Mouse (Mus musculus) lung, embryonic 14.5 days (tissue): ENCODE measurements at regions not wholly inside any gene's neighbourhood (a gene's known extent, or its start where the extent isn't known, plus 50 kb on each side); places are given as distances from the start of the nearest gene placed in this dataset.
A peak's percentile ranks its signal among the peaks of the same experiment; 100 is the strongest.

Source experiments
- ATAC-seq: fragments of 200-750 bp; cut with Nextera tagmentation; 2 replicates; pipeline ENCODE4 v1.8.0; 2017; ENCODE audit warnings: mild to moderate bottlenecking, moderate TSS enrichment, moderate library complexity; ENCODE audit not compliant: insufficient read depth
- DNase-seq: peaks from one replicate; pipeline ENCODE4 v3.0.0-alpha.2; 2015
- H3K27ac ChIP-seq: fragments of 300-500 bp; sonication (generic); 2 replicates; pipeline ENCODE4 v1.5.1; 2014; ENCODE audit warnings: low read depth, mild to moderate bottlenecking, moderate library complexity
- H3K27me3 ChIP-seq: fragments of 300-500 bp; sonication (generic); 2 replicates; pipeline ENCODE4 v1.6.1; 2014; ENCODE audit warnings: low read length, control low read depth; ENCODE audit not compliant: insufficient read depth
- H3K36me3 ChIP-seq: fragments of 300-500 bp; sonication (generic); 2 replicates; pipeline ENCODE4 v1.6.1; 2014; ENCODE audit warnings: control low read depth; ENCODE audit not compliant: insufficient read depth
- H3K4me1 ChIP-seq: fragments of 300-500 bp; sonication (generic); 2 replicates; pipeline ENCODE4 v1.6.1; 2014; ENCODE audit warnings: antibody characterized with exemption, control low read depth; ENCODE audit not compliant: insufficient read depth
- H3K4me2 ChIP-seq: fragments of 300-500 bp; sonication (generic); 2 replicates; pipeline ENCODE4 v1.6.1; 2014; ENCODE audit warnings: mild to moderate bottlenecking
- H3K4me3 ChIP-seq: fragments of 300-500 bp; sonication (generic); 2 replicates; pipeline ENCODE4 v1.5.1; 2014; ENCODE audit warnings: low read depth, low read length
- H3K9ac ChIP-seq: fragments of 300-500 bp; sonication (generic); 2 replicates; pipeline ENCODE4 v1.6.1; 2014
- H3K9me3 ChIP-seq: fragments of 300-500 bp; sonication (generic); 2 replicates; pipeline ENCODE4 v1.6.1; 2016; ENCODE audit warnings: low read depth, low read length, control low read depth
- CTCF ChIP-seq: IDR thresholded peaks from 2 replicates; pipeline ENCODE4 v1.5.1; 2016; ENCODE audit warnings: antibody characterized with exemption, low read depth
- WGBS: fragments of 180-500 bp; shearing (Covaris S2); extraction: QIAGEN DNeasy Blood & Tissue Kit; methylation state at CpG from one replicate; pipeline ENCODE4 v1.1.7; 2014; 5-methylcytosine and 5-hydroxymethylcytosine counted together

DNA sequence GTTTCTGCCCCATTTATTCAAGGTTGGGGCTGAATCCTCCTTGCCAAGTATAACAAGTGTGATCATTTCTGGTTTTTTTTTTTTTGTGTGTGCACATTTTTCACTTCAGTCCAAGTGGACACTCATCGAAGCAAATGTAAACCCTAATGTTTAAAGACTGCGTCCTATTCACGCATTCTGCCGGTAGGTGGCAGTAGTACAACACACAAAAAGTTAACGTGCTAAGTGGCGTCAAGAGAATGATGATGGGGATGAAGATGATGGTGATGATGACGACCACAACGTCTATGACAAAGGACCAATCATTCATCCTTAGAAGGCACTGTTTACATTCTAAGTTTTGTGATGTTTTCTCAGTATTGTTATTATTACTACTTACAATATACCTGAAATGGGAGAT is 164.3 kb upstream of the Sel1l start:
- Histone ChIP-seq H3K36me3 (no peaks in the 10 kb centered on the region), H3K9ac (no peak overlapping the region), H3K27me3 (no peaks in the 10 kb centered on the region), H3K9me3 (no peaks in the 10 kb centered on the region), H3K4me3 (no peak overlapping the region), H3K4me1 (no peaks in the 10 kb centered on the region), H3K4me2 (no peak overlapping the region), H3K27ac (no peak overlapping the region)
- ATAC-seq (no peak), DNase-seq (peak; percentile 85)
- WGBS = 7% methylated on average over 8 of the region's 8 CpGs
- TF ChIP-seq CTCF = peak; percentile 85

DNA sequence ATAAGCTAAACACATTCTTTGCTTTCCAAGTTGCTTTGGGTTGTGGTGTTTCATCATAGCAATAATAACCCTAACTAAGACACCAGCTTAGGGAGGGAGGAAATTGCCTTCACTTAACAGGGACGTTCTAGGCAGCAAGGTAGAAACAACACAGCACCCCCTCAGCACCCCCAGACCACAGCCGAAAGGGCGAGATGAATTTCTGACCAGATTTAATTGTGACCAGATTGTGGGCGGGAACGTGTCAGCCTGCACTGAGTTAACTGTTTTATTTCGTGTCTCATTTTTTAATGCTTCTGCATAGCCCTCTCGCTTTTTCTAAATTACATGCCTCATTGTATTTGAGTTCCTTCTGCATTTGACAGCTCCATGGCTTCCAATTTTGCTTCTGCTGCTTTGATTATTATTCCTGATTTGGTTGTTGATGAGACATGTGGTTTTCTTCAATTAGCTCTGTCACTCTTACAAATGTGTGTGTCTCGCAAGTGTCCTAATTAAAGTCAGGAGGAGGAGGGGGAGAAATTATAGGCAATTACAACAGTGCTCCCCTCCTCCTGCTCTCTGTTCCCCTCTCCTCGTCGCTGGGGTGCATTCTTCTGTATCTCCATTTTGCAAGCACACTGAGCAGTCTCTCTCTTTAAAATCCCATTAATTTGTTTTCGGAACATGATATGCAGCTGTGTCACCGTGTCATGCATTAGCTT is 155.6 kb upstream of the Sel1l start:
- no peak overlapping the region for H3K9ac ChIP-seq
- no peaks in the 10 kb centered on the region for H3K27me3 ChIP-seq
- no peak for TF ChIP-seq CTCF
- H3K4me2 ChIP-seq = no peak overlapping the region
- ATAC-seq = no peak
- no peaks in the 10 kb centered on the region for H3K4me1 ChIP-seq
- 62% methylated on average over 12 of the region's 12 CpGs for WGBS
- DNase-seq = no peak
- no peak overlapping the region for H3K4me3 ChIP-seq
- no peaks in the 10 kb centered on the region for H3K9me3 ChIP-seq
- no peak overlapping the region for H3K27ac ChIP-seq
- no peaks in the 10 kb centered on the region for H3K36me3 ChIP-seq

GRCm38 (mm10) chr12:91999031-91999430 is 150.1 kb upstream of the Sel1l start:
- Histone ChIP-seq H3K36me3 (no peaks in the 10 kb centered on the region), H3K4me2 (no peak overlapping the region), H3K4me1 (no peaks in the 10 kb centered on the region), H3K9me3 (no peaks in the 10 kb centered on the region), H3K4me3 (no peak overlapping the region), H3K27ac (no peak overlapping the region), H3K9ac (no peak overlapping the region), H3K27me3 (no peaks in the 10 kb centered on the region)
- ATAC-seq = no peak
- 83% methylated on average over 2 of the region's 2 CpGs for WGBS
- DNase-seq = no peak
- TF ChIP-seq CTCF = no peak

DNA sequence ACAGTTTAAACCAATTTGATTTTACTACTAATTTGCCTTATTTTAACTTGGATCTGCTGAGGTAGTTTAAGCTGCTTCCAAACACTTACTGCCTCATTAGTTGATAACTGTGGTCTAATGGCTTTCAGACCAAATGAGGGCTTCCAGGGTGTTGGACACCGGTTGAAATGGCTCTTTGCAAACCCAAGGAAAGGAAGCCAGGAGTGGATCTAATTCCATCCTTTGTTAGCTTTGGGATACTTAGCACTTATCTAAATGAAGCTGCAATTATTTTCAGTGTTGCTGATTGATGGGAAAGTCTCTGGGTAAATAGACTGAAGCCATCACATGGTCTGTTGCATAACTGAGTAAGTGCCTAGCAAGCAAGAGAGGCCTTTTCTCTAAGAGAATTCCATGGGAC is 148.4 kb upstream of the Sel1l start:
- Histone ChIP-seq H3K4me2 (no peak overlapping the region), H3K9ac (no peak overlapping the region), H3K9me3 (no peaks in the 10 kb centered on the region), H3K27ac (no peak overlapping the region), H3K36me3 (no peaks in the 10 kb centered on the region), H3K27me3 (no peaks in the 10 kb centered on the region), H3K4me1 (no peaks in the 10 kb centered on the region), H3K4me3 (no peak overlapping the region)
- DNase-seq (no peak), ATAC-seq (no peak)
- TF ChIP-seq CTCF = no peak
- 68% methylated on average over 1 of the region's 1 CpGs for WGBS

- Histone ChIP-seq H3K4me1 (no peaks in the 10 kb centered on the region), H3K36me3 (no peaks in the 10 kb centered on the region), H3K9ac (no peak overlapping the region), H3K9me3 (no peaks in the 10 kb centered on the region), H3K27ac (no peak overlapping the region), H3K4me2 (no peak overlapping the region), H3K4me3 (no peak overlapping the region), H3K27me3 (no peaks in the 10 kb centered on the region)
- DNase-seq (no peak), ATAC-seq (no peak)
- TF ChIP-seq CTCF = peak; percentile 18; the same call in 1 of the 2 replicates
- WGBS = 80% methylated on average over 2 of the region's 2 CpGs
These were observed 146.6 kb upstream of the Sel1l start for GRCm38 (mm10) chr12:91995545-91995944.

GRCm38 (mm10) chr12:91986448-91986847 is 137.5 kb upstream of the Sel1l start:
- TF ChIP-seq CTCF = no peak
- 84% methylated on average over 4 of the region's 4 CpGs for WGBS

DNA sequence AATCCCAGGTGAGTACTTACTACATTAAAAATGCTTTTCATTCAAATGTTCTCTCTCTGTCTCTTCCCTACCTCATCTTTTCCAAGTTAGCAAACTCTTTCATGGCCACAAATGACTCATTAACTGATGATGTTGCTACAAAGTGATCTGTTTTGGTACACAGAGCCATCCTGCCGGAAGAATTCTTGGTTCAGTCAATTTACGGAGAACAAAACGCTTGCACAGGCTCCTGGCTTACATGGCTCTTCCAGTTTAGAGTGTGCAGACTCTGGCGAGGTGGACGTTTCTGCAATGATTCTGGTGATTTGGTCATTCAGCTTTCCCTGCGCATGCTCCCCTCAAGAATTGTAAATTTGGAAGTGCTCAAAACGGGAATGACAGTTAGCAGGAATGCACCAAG is 131.4 kb upstream of the Sel1l start:
- ATAC-seq = no peak
- 55% methylated on average over 7 of the region's 7 CpGs for WGBS

More at GRCm38 (mm10) chr12:91986448-91986847, 137.5 kb upstream of the Sel1l start:
- Histone ChIP-seq H3K27ac (no peak overlapping the region), H3K9me3 (no peaks in the 10 kb centered on the region), H3K4me1 (no peaks in the 10 kb centered on the region), H3K4me2 (no peak overlapping the region), H3K4me3 (no peak overlapping the region), H3K36me3 (no peaks in the 10 kb centered on the region), H3K27me3 (no peaks in the 10 kb centered on the region), H3K9ac (no peak overlapping the region)
- DNase-seq = no peak
- ATAC-seq = no peak

More for the DNA sequence above, 131.4 kb upstream of the Sel1l start:
- no peaks in the 10 kb centered on the region for H3K9me3 ChIP-seq
- H3K4me3 ChIP-seq = no peak overlapping the region
- H3K4me2 ChIP-seq = no peak overlapping the region
- no peaks in the 10 kb centered on the region for H3K36me3 ChIP-seq
- no peaks in the 10 kb centered on the region for H3K4me1 ChIP-seq
- H3K27ac ChIP-seq = no peak overlapping the region
- no peak for TF ChIP-seq CTCF
- no peak for DNase-seq
- no peaks in the 10 kb centered on the region for H3K27me3 ChIP-seq
- H3K9ac ChIP-seq = no peak overlapping the region
